Mouse (Mus musculus): ENCODE results near the gene Olfr199.
"Not testable (repeated sequence)": the region's sequence is repeated elsewhere in the genome, so short reads cannot be mapped to it uniquely, and the experiment has no call there.

The Olfr199 gene

DNA sequence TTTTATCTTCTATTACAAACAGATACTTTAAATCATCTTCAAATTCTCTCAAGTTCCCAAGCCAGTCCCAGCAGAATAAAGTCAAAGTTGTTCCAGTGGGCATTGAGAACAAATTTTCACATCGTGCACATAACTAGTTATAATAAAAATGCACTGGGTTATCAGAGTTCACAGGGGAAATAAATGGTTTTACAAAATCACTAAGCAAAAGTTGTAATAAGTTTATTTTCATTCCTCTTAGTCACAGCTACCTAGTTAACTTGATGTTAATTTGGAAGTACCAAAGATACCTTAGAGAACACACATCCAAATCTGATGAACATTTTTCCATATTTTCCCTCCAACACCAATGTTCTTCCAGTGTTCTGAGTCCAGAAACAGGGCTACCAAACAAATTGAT lies at the start of gene Olfr199:
Olfr199 (minus strand) TSS at position 101 of the 400 bp plus-strand sequence.
- not testable (repeated sequence) for DNase-seq

DNA sequence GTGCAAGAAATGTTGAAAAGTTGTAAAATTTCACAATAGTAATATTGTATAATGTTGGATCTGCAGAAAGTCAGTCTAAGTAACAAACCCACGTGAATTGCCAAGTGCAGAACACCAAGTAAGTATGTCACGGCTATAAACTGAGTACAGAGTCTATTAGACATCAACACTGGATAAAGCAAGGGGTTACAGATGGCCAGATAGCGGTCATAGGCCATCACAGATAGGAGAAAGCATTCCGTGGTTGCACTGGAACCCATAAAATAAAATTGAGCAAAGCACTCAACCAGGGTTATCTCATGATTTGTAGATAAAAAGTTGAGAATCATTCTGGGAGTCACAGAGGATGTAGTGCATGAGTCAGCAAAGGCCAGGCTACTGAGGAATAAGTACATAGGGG lies 49.5 kb upstream of the Olfr199 start:
- DNase-seq: not testable (repeated sequence)

GRCm38 (mm10) chr16:59249684-59250083 lies 30.1 kb upstream of the Olfr199 start:
- DNase-seq: no peak

DNA sequence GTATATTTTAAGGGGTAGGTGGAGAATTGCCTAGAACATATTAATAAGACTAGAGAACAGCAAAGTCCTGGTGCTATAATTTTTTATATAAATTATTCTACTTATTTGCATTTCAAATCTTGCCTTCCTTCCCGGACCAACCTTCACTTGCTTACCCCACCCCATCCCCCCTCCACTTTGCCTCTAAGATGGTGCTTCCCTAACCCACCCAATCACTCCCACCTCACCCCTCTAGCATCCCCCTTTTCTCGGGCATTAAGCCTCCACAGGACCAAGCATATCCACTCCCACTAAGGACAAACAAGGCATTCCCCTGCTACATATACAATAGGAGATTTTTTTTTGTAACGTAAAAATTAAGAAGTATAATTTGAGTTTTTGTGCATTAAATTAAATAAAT lies 1.7 kb downstream of the Olfr199 start:
- not testable (repeated sequence) for DNase-seq

DNA sequence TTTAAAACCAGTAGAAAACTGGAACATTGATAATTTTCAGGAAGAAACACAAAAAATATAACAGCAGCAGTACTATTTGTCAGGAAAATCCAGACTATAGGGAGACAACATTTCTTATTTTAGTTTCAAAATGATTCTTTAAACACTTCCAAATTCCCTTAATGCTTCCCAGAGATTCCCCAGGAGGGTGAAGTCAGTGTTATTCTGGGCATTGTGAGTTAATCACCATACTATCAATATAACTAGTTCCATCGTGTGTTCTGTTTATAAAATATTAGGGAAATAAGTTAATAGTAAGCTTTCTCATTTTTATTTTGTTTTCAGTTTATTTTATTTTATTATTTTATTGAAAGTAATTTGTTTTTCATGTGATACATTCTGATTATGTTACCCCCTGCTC lies 16.1 kb downstream of the Olfr199 start, which contains the start of gene Olfr198:
Olfr198 (minus strand) TSS at position 101 of the 400 bp plus-strand sequence.
- DNase-seq: not testable (repeated sequence)

DNA sequence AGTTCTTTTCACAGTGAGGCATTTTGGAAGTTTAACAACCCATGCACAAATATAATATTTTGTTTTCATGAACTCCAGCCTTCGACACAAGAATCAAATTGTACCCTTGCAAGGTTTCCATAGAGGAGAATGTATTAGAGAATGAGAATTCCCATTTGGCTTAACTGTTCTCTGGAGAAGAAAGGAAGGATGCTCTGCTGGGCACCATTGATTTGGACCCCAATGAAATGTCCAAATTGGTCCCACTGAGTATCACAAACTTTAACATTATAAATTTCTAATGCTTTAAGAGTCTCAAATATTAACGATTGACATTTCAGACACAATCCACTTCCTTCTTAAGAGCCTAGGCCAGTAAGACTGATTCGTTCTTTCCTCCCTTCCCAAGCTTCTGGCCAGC lies 49.2 kb downstream of the Olfr199 start, which contains the start of gene Olfr196:
Olfr196 (minus strand) TSS at position 101 of the 400 bp plus-strand sequence.
- DNase-seq: no peak
